Mouse (Mus musculus) thymus, postnatal 25 days (tissue): ENCODE data around the gene Nfatc3.

ENCODE experiments used
- DNase-seq: peaks from one replicate; pipeline ENCODE4 v3.0.0; 2022

Nfatc3 gene

GRCm38 (mm10) chr8:106149801-106150652, 91.4 kb downstream of the Nfatc3 start, which contains the start of gene Pla2g15:
TSS of gene Pla2g15 (plus strand) at chr8:106150399.
- peak; percentile 95 for DNase-seq

- no peak for DNase-seq
Observed at GRCm38 (mm10) chr8:106150653-106151000, 92.0 kb downstream of the Nfatc3 start.

GRCm38 (mm10) chr8:106151041-106151440, 92.4 kb downstream of the Nfatc3 start:
- no peak for DNase-seq

GRCm38 (mm10) chr8:106152876-106153275, 94.2 kb downstream of the Nfatc3 start:
- DNase-seq: no peak

GRCm38 (mm10) chr8:106157419-106157818, 98.8 kb downstream of the Nfatc3 start:
- no peak for DNase-seq

GRCm38 (mm10) chr8:106158381-106158780, 99.7 kb downstream of the Nfatc3 start:
- DNase-seq: no peak

- DNase-seq: no peak
Observed at GRCm38 (mm10) chr8:106159876-106160275, 101.2 kb downstream of the Nfatc3 start.

GRCm38 (mm10) chr8:106163251-106163650, 104.6 kb downstream of the Nfatc3 start:
- no peak for DNase-seq

- DNase-seq: peak; percentile 78
Observed at GRCm38 (mm10) chr8:106165460-106165859, 106.8 kb downstream of the Nfatc3 start.

- DNase-seq: peak; percentile 95
Observed at GRCm38 (mm10) chr8:106168356-106169016, 109.8 kb downstream of the Nfatc3 start, which contains the start of gene Slc7a6. TSS of gene Slc7a6 (plus strand) at chr8:106168857.

GRCm38 (mm10) chr8:106169017-106169933, 110.6 kb downstream of the Nfatc3 start:
- DNase-seq: no peak

GRCm38 (mm10) chr8:106169934-106170480, 111.4 kb downstream of the Nfatc3 start:
- DNase-seq: no peak

- DNase-seq: no peak
Observed at GRCm38 (mm10) chr8:106173566-106173965, 114.9 kb downstream of the Nfatc3 start.

- no peak for DNase-seq
Observed at GRCm38 (mm10) chr8:106176891-106177290, 118.3 kb downstream of the Nfatc3 start.

GRCm38 (mm10) chr8:106177594-106177993, 119.0 kb downstream of the Nfatc3 start:
- DNase-seq: no peak

- no peak for DNase-seq
Observed at GRCm38 (mm10) chr8:106178428-106178827, 119.8 kb downstream of the Nfatc3 start.
